Mouse (Mus musculus) kidney, postnatal 0 days (tissue): ENCODE measurements at regions not wholly inside any gene's neighbourhood (a gene's known extent, or its start where the extent isn't known, plus 50 kb on each side); places are given as distances from the start of the nearest gene placed in this dataset.

Source experiments
- ATAC-seq: fragments of 200-750 bp; cut with Nextera tagmentation; replicated peaks from 2 replicates; pipeline ENCODE4 v1.8.0; 2017; ENCODE audit warnings: low read depth, moderate number of reproducible peaks, moderate TSS enrichment, moderate library complexity; ENCODE audit not compliant: low FRiP score
- DNase-seq: peaks from one replicate; pipeline ENCODE4 v3.0.0-alpha.2; 2016; ENCODE audit warnings: low spot score
- H3K27ac ChIP-seq: fragments of 300-500 bp; sonication (generic); 2 replicates; pipeline ENCODE4 v1.5.1; 2014; ENCODE audit warnings: mild to moderate bottlenecking
- H3K27me3 ChIP-seq: fragments of 300-500 bp; sonication (generic); 2 replicates; pipeline ENCODE4 v1.6.1; 2014; ENCODE audit warnings: low read length, mixed read lengths; ENCODE audit not compliant: insufficient read depth
- H3K36me3 ChIP-seq: fragments of 300-500 bp; sonication (generic); 2 replicates; pipeline ENCODE4 v1.6.1; 2014; ENCODE audit warnings: low read length, mixed read lengths; ENCODE audit not compliant: insufficient read depth
- H3K4me1 ChIP-seq: fragments of 300-500 bp; sonication (generic); replicated peaks from 2 replicates; pipeline ENCODE4 v1.6.1; 2014; ENCODE audit warnings: antibody characterized with exemption, low read length, mixed read lengths; ENCODE audit not compliant: insufficient read depth
- H3K4me2 ChIP-seq: fragments of 300-500 bp; sonication (generic); 2 replicates; pipeline ENCODE4 v1.6.1; 2014; ENCODE audit warnings: mild to moderate bottlenecking, low read length, moderate library complexity, mixed read lengths
- H3K4me3 ChIP-seq: fragments of 300-500 bp; sonication (generic); replicated peaks from 2 replicates; pipeline ENCODE4 v1.5.1; 2014; ENCODE audit warnings: low read depth, low read length
- H3K9ac ChIP-seq: fragments of 300-500 bp; sonication (generic); 2 replicates; pipeline ENCODE4 v1.6.1; 2014; ENCODE audit warnings: low read depth, low read length
- H3K9me3 ChIP-seq: fragments of 300-500 bp; sonication (generic); replicated peaks from 2 replicates; pipeline ENCODE4 v1.6.1; 2016; ENCODE audit warnings: low read length, inconsistent platforms, mixed read lengths
- CTCF ChIP-seq: IDR thresholded peaks from 2 replicates; pipeline ENCODE4 v1.5.1; 2016; ENCODE audit warnings: antibody characterized with exemption, low read depth, mild to moderate bottlenecking, moderate library complexity
- whole genome bisulfite sequencing: fragments of 180-500 bp; shearing (Covaris S2); extraction: QIAGEN DNeasy Blood & Tissue Kit; methylation state at CpG from one replicate; pipeline ENCODE4 v1.1.7; 2014; 5-methylcytosine and 5-hydroxymethylcytosine counted together

GRCm38 (mm10) chr10:119061958-119062599, 177.8 kb downstream of the Cand1 start:
- ATAC-seq, result no peak
- no peak overlapping the region for H3K4me2 ChIP-seq
- WGBS, result 60% methylated on average over 13 of the region's 13 CpGs

GRCm38 (mm10) chr10:119061349-119061850, 178.5 kb downstream of the Cand1 start:
- H3K9me3 ChIP-seq, result no peaks in the 10 kb centered on the region

More at GRCm38 (mm10) chr10:119061958-119062599, 177.8 kb downstream of the Cand1 start:
- Histone ChIP-seq H3K4me3 (no peak overlapping the region), H3K27ac (no peak overlapping the region), H3K9me3 (no peaks in the 10 kb centered on the region), H3K9ac (no peak overlapping the region), H3K4me1 (peaks cover 4% of the 10 kb centered on the region; the same call in 1 of the 2 replicates), H3K27me3 (no peaks in the 10 kb centered on the region), H3K36me3 (no peaks in the 10 kb centered on the region)
- DNase-seq, result no peak
- TF ChIP-seq CTCF, result no peak

GRCm38 (mm10) chr10:119058493-119059020, 181.3 kb downstream of the Cand1 start:
- Histone ChIP-seq H3K9ac (no peak overlapping the region), H3K4me1 (no peaks in the 10 kb centered on the region), H3K9me3 (no peaks in the 10 kb centered on the region), H3K4me3 (no peak overlapping the region), H3K27me3 (no peaks in the 10 kb centered on the region), H3K27ac (no peak overlapping the region), H3K36me3 (no peaks in the 10 kb centered on the region), H3K4me2 (no peak overlapping the region)
- DNase-seq, result peak; percentile 47
- TF ChIP-seq CTCF, result no peak
- ATAC-seq, result no peak
- 65% methylated on average over 10 of the region's 10 CpGs for WGBS

More at GRCm38 (mm10) chr10:119061349-119061850, 178.5 kb downstream of the Cand1 start:
- WGBS, result 84% methylated on average over 8 of the region's 8 CpGs
- Histone ChIP-seq H3K4me2 (no peak overlapping the region), H3K4me3 (no peak overlapping the region), H3K27ac (no peak overlapping the region), H3K4me1 (peaks cover 4% of the 10 kb centered on the region; the same call in 1 of the 2 replicates), H3K27me3 (no peaks in the 10 kb centered on the region), H3K9ac (no peak overlapping the region), H3K36me3 (no peaks in the 10 kb centered on the region)
- ATAC-seq, result no peak
- no peak for DNase-seq
- no peak for TF ChIP-seq CTCF

- no peak for ATAC-seq
- Histone ChIP-seq H3K9me3 (no peaks in the 10 kb centered on the region), H3K4me2 (no peak overlapping the region), H3K9ac (no peak overlapping the region), H3K4me3 (no peak overlapping the region), H3K4me1 (peaks cover 13% of the 10 kb centered on the region; the same call in 1 of the 2 replicates), H3K36me3 (no peaks in the 10 kb centered on the region), H3K27ac (no peak overlapping the region), H3K27me3 (no peaks in the 10 kb centered on the region)
- WGBS, result 58% methylated on average over 13 of the region's 13 CpGs
- no peak for TF ChIP-seq CTCF
- DNase-seq, result no peak
Observed at GRCm38 (mm10) chr10:119055199-119055785, 184.6 kb downstream of the Cand1 start.

GRCm38 (mm10) chr10:119054191-119055175, 184.5 kb upstream of the Dyrk2 start:
- Histone ChIP-seq H3K27ac (no peak overlapping the region), H3K9ac (no peak overlapping the region), H3K36me3 (no peaks in the 10 kb centered on the region), H3K9me3 (no peaks in the 10 kb centered on the region), H3K27me3 (no peaks in the 10 kb centered on the region), H3K4me1 (peaks cover 13% of the 10 kb centered on the region; the same call in 1 of the 2 replicates), H3K4me3 (no peak overlapping the region), H3K4me2 (no peak overlapping the region)
- no peak for TF ChIP-seq CTCF
- 73% methylated on average over 22 of the region's 22 CpGs for WGBS
- no peak for ATAC-seq
- no peak for DNase-seq
